16 mouse cellular contexts compared by ENCODE assay signal in genomic region chr14:74865738-74866137, GRCm38 (mm10).
DNase-seq lines count a peak whose midpoint lies in the region; ATAC-seq and TF ChIP-seq lines count a peak whose summit lies in the region.
"Had no signal": no experiment of that assay in that cellular context is flagged by ENCODE, and none has a peak within 500 bp of the region (broad histone marks: within the 10 kb centered on the region; RNA-seq: fewer than 3 reads in every experiment).

No protein-coding gene starts in this region.

- no peak overlapping the region for H3K4me3 ChIP-seq in heart, embryonic 13.5 days
- H3K4me3 ChIP-seq in kidney, postnatal 0 days (replicated peaks; ENCODE audit: low read depth, low read length) = no peak overlapping the region
- H3K4me3 ChIP-seq in intestine, embryonic 16.5 days (ENCODE audit: low read length) = no peak overlapping the region
- H3K4me3 ChIP-seq in small intestine, adult 2 months (ENCODE audit: low read depth, low read length) = no peak overlapping the region
- H3K4me3 ChIP-seq: hindbrain, embryonic 12.5 days; left cerebral cortex, adult 2 months; midbrain, embryonic 12.5 days had no signal

- TF ChIP-seq CTCF in kidney, postnatal 0 days (IDR thresholded peaks at IDR 0.05; ENCODE audit: low read depth) = no peak
- no peak for TF ChIP-seq CTCF in small intestine, adult 2 months (IDR thresholded peaks at IDR 0.05; ENCODE audit: extremely low read depth, insufficient read length, insufficient replicate concordance, low read depth, low read length)

- no peaks in the 10 kb centered on the region for H3K36me3 ChIP-seq in heart, embryonic 13.5 days
- H3K36me3 ChIP-seq in kidney, postnatal 0 days (ENCODE audit: insufficient read depth, low read length) = no peaks in the 10 kb centered on the region
- H3K36me3 ChIP-seq in intestine, embryonic 16.5 days (ENCODE audit: control insufficient read depth, insufficient read depth, low read length) = no peaks in the 10 kb centered on the region
- no peaks in the 10 kb centered on the region for H3K36me3 ChIP-seq in small intestine, adult 2 months (ENCODE audit: control insufficient read depth, insufficient read depth, low read length)
- H3K36me3 ChIP-seq: hindbrain, embryonic 12.5 days; midbrain, embryonic 12.5 days had no signal

- ATAC-seq in heart, embryonic 13.5 days (ENCODE audit: extremely low read depth, insufficient number of reproducible peaks, low FRiP score, low TSS enrichment) = no peak
- ATAC-seq in kidney, postnatal 0 days (replicated peaks; ENCODE audit: low FRiP score, low read depth) = no peak
- ATAC-seq in intestine, embryonic 16.5 days = peak; percentile 26

- H3K4me2 ChIP-seq in heart, embryonic 13.5 days = no peak overlapping the region
- H3K4me2 ChIP-seq in kidney, postnatal 0 days (ENCODE audit: low read length) = no peak overlapping the region
- no peak overlapping the region for H3K4me2 ChIP-seq in intestine, embryonic 16.5 days (ENCODE audit: low read depth, low read length)
- H3K4me2 ChIP-seq: hindbrain, embryonic 12.5 days; midbrain, embryonic 12.5 days had no signal

- no peak for DNase-seq in heart, adult 11 months
- no peak for DNase-seq in kidney, postnatal 0 days (ENCODE audit: low spot score)
- no peak for DNase-seq in kidney, adult 8-10 months
- DNase-seq in c-Kit-positive CD71-positive TER-119-positive erythroid progenitor cells, embryonic 14.5 days (ENCODE audit: low spot score) = no peak
- DNase-seq in right cerebral cortex, postnatal 4 days = no peak
- DNase-seq: cerebellum, adult 11 months; cerebellum, postnatal 25 days; gastrocnemius, postnatal 14 days; lung, postnatal 4 days; right cerebral cortex, adult 18-20 months had no signal

- WGBS in heart, embryonic 13.5 days = 49% methylated on average over 3 of the region's 3 CpGs
- 28% methylated on average over 3 of the region's 3 CpGs for WGBS in kidney, postnatal 0 days
- 30% methylated on average over 3 of the region's 3 CpGs for WGBS in intestine, embryonic 16.5 days
- WGBS in small intestine, adult 2 months = 21% methylated on average over 3 of the region's 3 CpGs

- TF ChIP-seq POLR2A in small intestine, adult 2 months (IDR thresholded peaks at IDR 0.05; ENCODE audit: low read depth, low read length) = no peak

- no peak overlapping the region for H3K9ac ChIP-seq in heart, embryonic 13.5 days
- H3K9ac ChIP-seq in kidney, postnatal 0 days (ENCODE audit: low read depth, low read length) = no peak overlapping the region
- no peak overlapping the region for H3K9ac ChIP-seq in intestine, embryonic 16.5 days (ENCODE audit: low read depth, low read length)
- H3K9ac ChIP-seq: hindbrain, embryonic 12.5 days; midbrain, embryonic 12.5 days had no signal

- H3K27me3 ChIP-seq in heart, embryonic 13.5 days (replicated peaks) = no peaks in the 10 kb centered on the region
- no peaks in the 10 kb centered on the region for H3K27me3 ChIP-seq in kidney, postnatal 0 days (ENCODE audit: insufficient read depth, low read length)
- no peaks in the 10 kb centered on the region for H3K27me3 ChIP-seq in intestine, embryonic 16.5 days (replicated peaks; ENCODE audit: control insufficient read depth, insufficient read depth, low read length)
- H3K27me3 ChIP-seq in small intestine, adult 2 months (ENCODE audit: control insufficient read depth, insufficient read depth, low read length) = no peaks in the 10 kb centered on the region
- H3K27me3 ChIP-seq: hindbrain, embryonic 12.5 days had no signal

- peaks cover 74% of the 10 kb centered on the region for H3K4me1 ChIP-seq in heart, embryonic 13.5 days
- H3K4me1 ChIP-seq in kidney, postnatal 0 days (replicated peaks; ENCODE audit: insufficient read depth, low read length) = peaks cover 48% of the 10 kb centered on the region
- peaks cover 26% of the 10 kb centered on the region for H3K4me1 ChIP-seq in intestine, embryonic 16.5 days (ENCODE audit: control insufficient read depth, insufficient read depth, low read length)
- peaks cover 17% of the 10 kb centered on the region for H3K4me1 ChIP-seq in small intestine, adult 2 months (ENCODE audit: control insufficient read depth, insufficient read depth, insufficient read length, low read length)

- peak overlapping the region; percentile 50 for H3K27ac ChIP-seq in heart, embryonic 13.5 days (replicated peaks)
- H3K27ac ChIP-seq in kidney, postnatal 0 days = peak overlapping the region; percentile 62
- 0 out of 2 replicates have a peak overlapping the region, but pooled peaks have one; percentile 62 for H3K27ac ChIP-seq in intestine, embryonic 16.5 days (ENCODE audit: low read length)
- peak overlapping the region; percentile 21; the same call in 1 of the 2 replicates for H3K27ac ChIP-seq in small intestine, adult 2 months (ENCODE audit: insufficient read depth, low read depth, low read length)
- H3K27ac ChIP-seq: hindbrain, embryonic 12.5 days; left cerebral cortex, adult 2 months; midbrain, embryonic 12.5 days had no signal

- no peaks in the 10 kb centered on the region for H3K9me3 ChIP-seq in heart, embryonic 13.5 days
- no peaks in the 10 kb centered on the region for H3K9me3 ChIP-seq in kidney, postnatal 0 days (replicated peaks; ENCODE audit: low read length)
- H3K9me3 ChIP-seq in intestine, embryonic 16.5 days (ENCODE audit: control insufficient read depth, low read length) = no peaks in the 10 kb centered on the region
- H3K9me3 ChIP-seq: hindbrain, embryonic 12.5 days; midbrain, embryonic 12.5 days had no signal
